Mouse (Mus musculus): ENCODE measurements around the gene P2ry6.

DNA sequence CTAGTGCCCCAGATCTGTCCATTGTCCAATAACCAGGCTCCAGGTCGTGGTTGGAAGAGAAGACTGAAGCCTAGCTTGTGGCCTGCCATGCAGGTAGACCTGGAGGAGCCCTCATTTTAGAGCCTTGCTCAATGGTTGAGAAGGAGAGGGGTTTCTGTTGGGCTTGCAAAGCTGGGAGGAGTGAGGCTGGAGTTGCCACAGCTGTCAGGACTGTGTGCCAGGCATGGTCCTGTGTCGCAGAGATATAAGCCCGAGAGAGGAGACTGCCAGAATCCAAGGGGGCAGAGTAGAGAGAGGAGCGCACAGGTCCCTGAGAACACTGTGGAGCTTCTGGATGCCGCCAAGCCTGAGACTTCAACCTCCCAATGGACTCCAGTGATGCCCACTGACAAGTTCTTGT, 29.7 kb downstream of the P2ry6 start:
- no peak for TF ChIP-seq CTCF (IDR thresholded peaks at IDR 0.05; ENCODE audit: insufficient read depth, low read length)
- no peak for TF ChIP-seq POLR2A (IDR thresholded peaks at IDR 0.05; ENCODE audit: borderline replicate concordance, extremely low read depth, low read depth, low read length)
